Mouse (Mus musculus): ENCODE measurements around the gene Lhx9. TPM values are rescaled to one million over a fixed set of nuclear protein-coding genes. Genes with fewer than 3 reads are reported as not detected.
A peak's percentile ranks its signal among the peaks of the same experiment; 100 is the strongest.

Gene Lhx9
- total RNA-seq (2021) = 1 to 10 TPM in 1 of 2 experiments, under 1 TPM in 1; 0.31 to 1.1 TPM
- long read RNA-seq, experiment 1, full-length matches to known transcripts = 1 of 1 reads
- long read RNA-seq, experiment 1, partial matches to known transcripts = 0 of 1 reads
- long read RNA-seq, experiment 1, other reads (novel, unspliced or antisense) = 0 of 1 reads
- long read RNA-seq, experiment 2 = 0 reads

DNA sequence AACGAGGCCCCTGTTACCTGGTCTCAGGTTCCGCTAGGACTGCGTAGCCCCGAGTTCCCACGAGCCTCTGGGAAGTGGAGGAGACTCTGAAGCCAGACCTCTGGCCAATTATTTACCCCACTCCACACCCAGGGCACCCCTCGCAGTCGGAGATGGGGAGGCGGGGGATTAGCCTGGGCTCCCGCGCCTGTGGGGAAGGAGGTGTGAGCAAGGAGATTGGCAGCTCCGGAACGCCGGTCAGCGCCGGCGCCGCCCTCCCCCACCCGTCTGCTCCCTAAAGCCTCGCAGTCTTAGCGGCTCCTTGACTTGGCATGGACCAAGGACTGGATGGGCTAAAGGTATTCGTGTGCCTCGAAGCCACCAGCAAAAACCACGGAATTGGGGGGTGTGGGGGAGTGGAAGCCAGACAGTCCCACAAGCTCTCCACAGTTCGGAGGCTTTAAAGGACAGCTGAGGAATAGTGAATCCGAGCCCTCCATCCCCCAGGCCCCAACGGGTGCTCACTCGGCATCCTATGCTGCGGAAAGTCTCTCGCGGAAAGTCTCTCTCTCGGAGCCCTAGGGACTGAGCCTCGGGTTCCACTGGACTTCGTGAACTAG is at the start of gene Lhx9:
Gene Lhx9 (minus strand): TSS at position 67 of the 599 bp plus-strand sequence.
- no peak for DNase-seq (ENCODE audit: low spot score in 2 of 2)

- DNase-seq (ENCODE audit: low spot score in 2 of 2) = no peak
Measured at GRCm38 (mm10) chr1:138896088-138896487, 47.7 kb upstream of the Lhx9 start.

DNA sequence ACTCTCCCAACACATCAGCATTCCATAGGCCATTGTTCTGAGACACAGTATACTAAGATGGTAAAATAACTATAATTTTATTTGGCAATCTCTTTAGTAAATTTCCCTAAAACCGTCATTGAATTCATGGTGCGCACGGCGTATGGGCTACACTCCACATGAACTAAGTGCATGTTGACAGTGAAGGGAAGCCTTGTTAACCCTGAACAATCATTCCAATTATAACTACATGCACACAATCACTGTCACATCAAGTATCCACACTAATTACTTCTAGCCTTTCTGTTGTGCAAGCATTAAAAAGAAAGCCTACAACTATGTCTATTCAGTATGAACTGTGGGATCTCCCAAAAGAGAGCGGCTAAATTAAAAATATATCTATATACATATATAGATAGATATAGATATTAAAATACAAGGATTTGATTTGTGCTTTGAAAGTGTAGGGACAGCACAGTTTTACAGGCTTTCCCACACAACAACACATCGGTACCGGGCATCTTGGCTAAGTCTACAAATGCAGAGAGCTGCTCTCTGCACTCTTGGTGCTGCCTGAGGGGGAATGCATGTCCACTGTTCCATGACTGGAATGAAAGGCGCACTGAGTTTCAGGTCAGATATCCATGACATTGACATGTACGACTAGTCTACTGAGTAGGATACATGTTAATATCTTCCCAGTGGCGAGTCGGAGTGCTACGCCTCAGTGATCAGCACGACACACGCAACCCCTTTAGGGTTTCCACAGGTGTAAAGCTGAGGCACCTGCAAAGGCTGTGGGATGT is 29.3 kb upstream of the Lhx9 start:
- DNase-seq (ENCODE audit: low spot score in 2 of 2) = no peak

DNA sequence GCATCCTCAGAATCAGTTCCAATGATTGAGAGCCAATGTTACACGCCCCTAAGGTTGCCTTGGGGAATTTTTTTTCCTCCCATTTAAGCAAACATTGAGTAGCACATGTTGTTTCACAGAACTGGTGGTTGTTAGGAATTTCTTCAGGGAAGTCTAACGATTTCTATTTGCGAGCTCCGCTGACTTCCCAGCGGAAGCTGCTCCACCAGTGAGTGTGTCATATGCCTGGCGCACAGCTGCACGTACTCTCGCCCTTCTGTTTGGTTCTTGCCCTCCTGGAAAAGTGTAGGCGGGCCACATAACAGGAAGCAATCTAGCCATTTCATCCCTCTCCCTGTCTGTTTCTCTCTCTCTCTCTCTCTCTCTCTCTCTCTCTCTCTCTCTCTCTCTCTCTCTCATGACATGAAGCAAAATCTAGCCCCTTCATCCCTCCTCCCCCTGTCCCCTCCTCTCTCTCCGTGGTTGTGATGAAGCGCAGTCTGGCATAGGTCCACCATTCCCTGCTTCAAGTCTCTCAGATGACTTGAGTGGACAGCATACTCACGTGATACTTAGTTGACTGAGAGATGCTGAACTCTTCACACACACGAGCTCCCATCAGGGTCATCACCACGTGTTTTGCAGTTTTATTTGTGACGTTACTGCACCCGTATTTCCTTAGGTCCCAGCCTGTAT is 28.1 kb upstream of the Lhx9 start:
- DNase-seq (ENCODE audit: low spot score in 2 of 2) = no peak

- peak; percentile 72 to 81 for DNase-seq (ENCODE audit: low spot score in 2 of 2)
Measured at GRCm38 (mm10) chr1:138856101-138856950, 7.9 kb upstream of the Lhx9 start, which contains the start of gene 2310009B15Rik. 2310009B15Rik (minus strand) TSS chr1:138856852.

- DNase-seq (ENCODE audit: low spot score in 2 of 2) = no peak
Measured at GRCm38 (mm10) chr1:138850823-138851222, 2.4 kb upstream of the Lhx9 start.

DNA sequence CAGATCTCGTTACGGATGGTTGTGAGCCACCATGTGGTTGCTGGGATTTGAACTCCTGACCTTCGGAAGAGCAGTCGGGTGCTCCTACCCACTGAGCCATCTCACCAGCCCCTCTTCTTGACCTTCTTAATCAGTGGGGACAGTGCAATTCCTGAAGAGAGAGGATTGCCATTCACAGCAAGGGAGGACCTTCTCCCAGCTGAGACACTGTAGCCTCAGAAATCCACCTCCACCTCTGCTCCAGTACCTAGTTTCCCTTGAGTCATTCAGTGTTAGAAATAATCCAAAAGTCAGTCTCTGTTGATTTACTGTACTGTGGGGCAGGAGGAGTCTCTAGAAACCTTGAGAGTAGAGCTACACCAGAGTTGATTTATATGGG is 1.8 kb upstream of the Lhx9 start:
- no peak for DNase-seq (ENCODE audit: low spot score in 2 of 2)

- no peak for DNase-seq (ENCODE audit: low spot score in 2 of 2)
Measured at GRCm38 (mm10) chr1:138849531-138850160, 1.3 kb upstream of the Lhx9 start.

GRCm38 (mm10) chr1:138848026-138848425 is 351 bp downstream of the Lhx9 start:
- DNase-seq (ENCODE audit: low spot score in 2 of 2) = no peak

GRCm38 (mm10) chr1:138847146-138847545 is 1.2 kb downstream of the Lhx9 start:
- DNase-seq (ENCODE audit: low spot score in 2 of 2) = no peak

GRCm38 (mm10) chr1:138846581-138846980 is 1.8 kb downstream of the Lhx9 start:
- DNase-seq (ENCODE audit: low spot score in 2 of 2) = no peak

GRCm38 (mm10) chr1:138846131-138846530 is 2.2 kb downstream of the Lhx9 start:
- no peak for DNase-seq (ENCODE audit: low spot score in 2 of 2)

- no peak for DNase-seq (ENCODE audit: low spot score in 2 of 2)
Measured at GRCm38 (mm10) chr1:138845481-138845880, 2.9 kb downstream of the Lhx9 start.

- DNase-seq (ENCODE audit: low spot score in 2 of 2) = no peak
Measured at GRCm38 (mm10) chr1:138844166-138844565, 4.2 kb downstream of the Lhx9 start.

DNA sequence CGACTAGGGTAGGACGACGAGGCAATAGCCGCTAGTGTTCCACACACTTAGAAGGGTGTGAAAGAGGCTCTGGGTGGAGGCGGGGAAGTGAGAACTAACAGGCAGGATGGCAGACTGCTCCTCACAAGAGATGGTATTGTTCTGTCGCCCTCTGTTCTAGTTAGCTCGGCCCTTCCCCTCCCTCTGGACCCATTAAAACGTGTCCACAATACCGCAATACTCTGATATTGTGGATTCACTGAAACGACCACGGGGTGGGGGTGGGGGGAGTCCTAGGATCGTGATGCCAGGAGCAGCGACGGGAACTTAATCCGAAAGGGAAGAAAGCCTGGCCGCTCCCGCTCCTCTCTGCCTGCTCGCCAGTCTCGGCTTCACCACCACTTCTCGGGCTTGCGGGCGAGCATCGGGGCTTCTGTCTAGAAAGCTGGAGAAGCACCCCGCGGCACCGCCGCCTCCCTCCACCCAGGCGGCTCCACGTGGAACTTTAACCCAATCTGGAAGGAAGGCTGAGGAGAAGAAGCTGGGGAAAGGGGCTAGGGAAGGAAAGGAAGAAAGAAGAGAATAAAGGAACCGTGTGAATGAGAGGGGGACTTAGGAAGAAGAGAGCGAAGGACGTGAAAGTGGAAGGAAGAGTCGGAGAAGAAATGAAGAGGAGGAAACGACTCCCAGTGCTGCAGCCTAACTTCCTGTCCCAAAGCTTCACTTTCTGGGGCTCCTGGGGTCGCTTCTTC is 4.9 kb downstream of the Lhx9 start:
- no peak for DNase-seq (ENCODE audit: low spot score in 2 of 2)

- no peak for DNase-seq (ENCODE audit: low spot score in 2 of 2)
Measured at GRCm38 (mm10) chr1:138842756-138843155, 5.6 kb downstream of the Lhx9 start.

- DNase-seq (ENCODE audit: low spot score in 2 of 2) = no peak
Measured at GRCm38 (mm10) chr1:138842315-138842714, 6.1 kb downstream of the Lhx9 start.

DNA sequence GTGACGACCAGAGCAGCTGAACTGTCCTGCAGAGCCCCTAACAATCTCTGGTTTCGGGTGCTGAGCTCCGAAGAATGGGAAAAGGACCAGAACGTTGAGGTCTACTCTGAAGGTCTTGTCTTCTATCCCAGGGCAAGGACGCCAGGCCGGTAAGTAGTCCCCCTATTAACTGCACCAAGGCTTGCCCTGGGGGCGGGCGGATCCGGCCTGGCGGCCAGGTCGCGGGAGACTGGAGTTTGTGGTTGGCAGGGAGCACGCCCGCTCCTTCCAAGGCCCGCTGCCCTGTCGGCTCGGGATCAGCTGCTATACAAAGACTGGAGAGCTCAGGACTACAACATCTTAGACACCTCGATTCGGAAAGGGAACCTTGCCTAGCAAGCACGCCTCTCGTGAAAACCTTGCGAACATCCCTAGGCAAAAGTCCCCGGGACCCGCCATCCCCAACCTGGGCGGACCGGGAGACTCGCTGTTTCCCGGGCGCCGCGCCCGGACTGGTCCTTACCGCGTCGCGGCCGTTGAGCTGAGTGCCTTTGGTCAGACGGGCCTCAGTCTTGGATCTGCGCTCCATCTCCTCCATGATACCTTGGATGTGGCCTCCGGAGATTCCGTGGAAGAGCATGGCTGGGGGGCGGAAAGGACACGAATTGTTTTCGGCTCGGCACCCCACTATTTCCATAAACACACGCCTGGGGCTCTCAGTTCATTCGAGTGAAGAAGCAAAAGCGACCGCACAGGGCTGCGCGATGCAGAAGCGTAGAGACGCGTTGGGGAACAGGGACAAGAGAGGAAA is 6.9 kb downstream of the Lhx9 start:
- DNase-seq (ENCODE audit: low spot score in 2 of 2) = no peak

All from adrenal gland, postnatal 4 days (tissue).